Mouse (Mus musculus): ENCODE measurements around the gene Golt1b.

- TF ChIP-seq CTCF (IDR thresholded peaks at IDR 0.05 in 2 of 3, conservative IDR thresholded peaks at IDR 0.05 in 1 of 3; ENCODE audit: control insufficient read depth in 1 of 3, insufficient read depth in 1 of 3, low read depth in 2 of 3, low read length in 3 of 3, poor library complexity in 1 of 3, severe bottlenecking in 1 of 3), result no peak
- no peak for TF ChIP-seq POLR2A (IDR thresholded peaks at IDR 0.05; ENCODE audit: control insufficient read depth in 1 of 2, insufficient read depth in 1 of 2, low read depth in 1 of 2, low read length in 2 of 2, poor library complexity in 1 of 2)
- TF ChIP-seq MXI1 (IDR thresholded peaks at IDR 0.05; ENCODE audit: low read depth, low read length), result no peak
- no peak for TF ChIP-seq UBTF (IDR thresholded peaks at IDR 0.05; ENCODE audit: borderline replicate concordance, insufficient read depth, low read depth, low read length)
- TF ChIP-seq E2F4 (IDR thresholded peaks at IDR 0.05; ENCODE audit: borderline replicate concordance, low read depth, low read length), result no peak
- TF ChIP-seq GATA1 (IDR thresholded peaks at IDR 0.05; ENCODE audit: low read depth, low read length), result no peak
These were observed 21.1 kb upstream of the Golt1b start for GRCm38 (mm10) chr6:142365742-142366472.
